Mouse (Mus musculus) neutrophil, adult 59 days (primary cell): ENCODE data around the gene Gzmb. TPM values are rescaled to one million over a fixed set of nuclear protein-coding genes. Genes with fewer than 3 reads are reported as not detected.

Experiments
- total RNA-seq, 2 experiments: library from RNA; stranded (reverse); gene quantifications; 1 replicate in 1 of 2; 2 replicates in 1 of 2; pipeline ENCODE4 v1.2.4; 2023

The Gzmb gene
- under 1 TPM in 1 of 2 experiments, not detected in 1; 0.62 TPM for total RNA-seq

GRCm38 (mm10) chr14:56262153-56262552 lies at the start of gene Gzmb:
Gzmb (minus strand) TSS chr14:56262260.

GRCm38 (mm10) chr14:56234556-56234955 lies 27.5 kb downstream of the Gzmb start, which contains the start of gene Gzmc:
Gzmc (minus strand) TSS chr14:56234656.

GRCm38 (mm10) chr14:56211317-56211716 lies 50.7 kb downstream of the Gzmb start, which contains the start of gene Gzmf:
Gzmf (minus strand) TSS chr14:56211417.

Other genes with a start within 250 kb of the Gzmb start
- gene Mcpt1, start 244.3 kb downstream of the Gzmb start, total RNA-seq: not detected
- gene Mcpt9, start 231.8 kb downstream of the Gzmb start, total RNA-seq: not detected
- gene Mcpt2, start 220.2 kb downstream of the Gzmb start, total RNA-seq: not detected
- gene Mcpt4, start 199.9 kb downstream of the Gzmb start, total RNA-seq: not detected
- gene Mcpt8, start 177.0 kb downstream of the Gzmb start, total RNA-seq: 100 to 1,000 TPM; 123 to 204 TPM
- gene Ctsg, start 159.7 kb downstream of the Gzmb start, total RNA-seq: 100 to 1,000 TPM; 166 to 198 TPM
- gene Gzme, start 141.6 kb downstream of the Gzmb start, total RNA-seq: not detected
- not detected for gene Gzmd, start 129.7 kb downstream of the Gzmb start, total RNA-seq
- gene Gzmg, start 102.7 kb downstream of the Gzmb start, total RNA-seq: not detected
- not detected for gene Gzmn, start 87.7 kb downstream of the Gzmb start, total RNA-seq
- not detected for gene Gzmf, start 50.8 kb downstream of the Gzmb start, total RNA-seq
- gene Gzmc, start 27.6 kb downstream of the Gzmb start, total RNA-seq: not detected
- not detected for gene Atp12a, start 102.8 kb upstream of the Gzmb start, total RNA-seq
- gene Rnf17, start 140.3 kb upstream of the Gzmb start, total RNA-seq: under 1 TPM; 0.35 to 0.58 TPM